Mouse (Mus musculus) heart, adult 2 months (tissue): Measurements from ENCODE around the gene Fam180a.

Experiments
- CTCF ChIP-seq: fragments of 200-600 bp; IDR thresholded peaks from 2 replicates; pipeline ENCODE4 v1.8.1; 2022; ENCODE audit warnings: antibody characterized with exemption, mild to moderate bottlenecking, moderate library complexity
- POLR2A ChIP-seq: fragments of 200-500 bp; IDR thresholded peaks from 2 replicates; pipeline ENCODE4 v1.6.1; 2011; ENCODE audit warnings: mild to moderate bottlenecking, low read depth, low read length, control low read depth; ENCODE audit not compliant: insufficient read depth

GRCm38 (mm10) chr6:35277903-35278587 lies 47.9 kb downstream of the Fam180a start:
- no peak for TF ChIP-seq CTCF
- TF ChIP-seq POLR2A = no peak
